Mouse (Mus musculus) lung, postnatal 14 days (tissue): ENCODE data around the gene Snrpc.

Source experiments
- DNase-seq: peaks from one replicate; pipeline ENCODE4 v3.0.0; 2021

Gene Snrpc

GRCm38 (mm10) chr17:27819971-27820567 lies 17.9 kb upstream of the Snrpc start:
- peak; percentile 59 for DNase-seq

- DNase-seq: peak; percentile 99
These were observed 17.2 kb upstream of the Snrpc start, which contains the start of gene D17Wsu92e for GRCm38 (mm10) chr17:27820568-27821406. TSS of gene D17Wsu92e (minus strand) at chr17:27820648.

DNA sequence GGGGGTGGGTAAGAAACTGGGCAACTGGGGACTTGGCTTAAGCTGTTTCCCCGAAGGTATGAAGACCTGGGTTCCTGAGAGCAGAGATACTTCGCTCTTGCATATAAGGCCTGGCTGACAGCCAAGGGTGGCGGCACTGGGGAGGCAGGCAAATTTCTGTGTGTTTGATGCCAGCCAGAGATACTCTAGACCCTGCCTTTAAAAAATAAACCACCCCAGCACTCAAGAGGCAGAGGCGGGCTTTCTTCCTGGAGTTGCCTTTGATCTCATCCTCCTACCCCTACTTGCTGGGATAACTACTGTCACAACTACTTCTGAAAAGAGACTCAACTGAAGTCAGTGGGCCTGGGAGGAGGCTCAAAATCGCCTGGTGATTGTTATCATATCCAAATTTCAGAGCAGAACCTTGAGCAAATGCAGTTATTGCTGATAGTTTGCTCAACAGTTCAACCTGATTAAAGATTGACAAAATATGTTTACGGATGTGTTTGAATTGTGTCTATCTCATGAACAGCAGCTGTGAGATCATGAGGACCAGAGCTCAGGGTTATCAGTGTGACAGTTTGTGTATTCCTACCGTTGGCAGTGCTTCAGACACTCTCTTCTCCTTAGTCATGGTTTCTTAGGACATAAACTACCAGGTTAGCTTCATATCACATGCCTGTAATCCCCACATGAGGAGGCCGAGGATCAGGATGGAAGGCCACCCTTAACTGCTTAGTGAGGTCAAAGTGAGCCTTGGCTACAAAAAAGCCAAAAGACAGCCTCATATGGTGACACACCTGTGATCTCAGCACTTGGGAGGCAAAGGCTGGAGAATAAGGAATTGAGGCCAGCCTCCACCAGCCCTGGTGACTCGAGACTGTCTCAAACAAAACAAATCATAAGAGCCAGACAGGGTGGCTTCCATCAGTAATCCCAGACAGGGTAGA lies 16.3 kb upstream of the Snrpc start:
- DNase-seq: peak; percentile 35

DNA sequence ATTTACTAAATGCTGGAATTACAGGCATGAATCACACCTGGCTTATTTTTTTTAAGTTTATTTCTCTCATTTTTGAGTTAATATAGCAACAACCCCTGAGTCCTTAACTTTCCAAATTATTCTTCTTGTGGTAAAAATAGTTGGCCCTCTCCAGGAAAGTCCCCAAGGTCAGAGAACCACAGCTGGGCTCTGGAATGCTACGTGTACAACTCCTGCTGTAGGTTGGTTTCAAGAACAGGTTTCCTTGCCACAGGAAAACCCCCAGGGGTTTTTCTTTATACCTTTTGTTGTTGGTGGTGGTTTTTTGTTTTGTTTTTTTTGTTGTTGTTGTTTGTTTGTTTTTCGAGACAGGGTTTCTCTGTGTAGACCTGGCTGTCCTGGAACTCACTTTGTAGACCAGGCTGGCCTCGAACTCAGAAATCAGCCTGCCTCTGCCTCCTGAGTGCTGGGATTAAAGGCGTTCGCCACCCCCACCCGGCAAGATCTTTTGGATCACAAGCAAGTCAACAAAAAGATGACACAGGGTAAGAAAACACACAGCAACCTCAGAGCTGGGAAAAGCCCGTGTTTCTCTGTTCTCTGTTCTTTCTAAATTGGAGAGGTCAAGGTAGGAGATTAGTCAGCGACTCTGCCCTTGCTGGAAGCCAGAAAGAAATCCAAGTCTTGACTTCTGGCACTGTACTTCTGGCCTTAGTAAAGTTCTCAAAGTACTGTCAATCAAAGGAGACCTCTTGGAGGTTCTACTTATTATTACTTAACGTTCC lies 14.6 kb upstream of the Snrpc start:
- DNase-seq: no peak

GRCm38 (mm10) chr17:27824941-27825340 lies 13.0 kb upstream of the Snrpc start:
- DNase-seq: no peak

GRCm38 (mm10) chr17:27825539-27825938 lies 12.4 kb upstream of the Snrpc start:
- DNase-seq: no peak

DNA sequence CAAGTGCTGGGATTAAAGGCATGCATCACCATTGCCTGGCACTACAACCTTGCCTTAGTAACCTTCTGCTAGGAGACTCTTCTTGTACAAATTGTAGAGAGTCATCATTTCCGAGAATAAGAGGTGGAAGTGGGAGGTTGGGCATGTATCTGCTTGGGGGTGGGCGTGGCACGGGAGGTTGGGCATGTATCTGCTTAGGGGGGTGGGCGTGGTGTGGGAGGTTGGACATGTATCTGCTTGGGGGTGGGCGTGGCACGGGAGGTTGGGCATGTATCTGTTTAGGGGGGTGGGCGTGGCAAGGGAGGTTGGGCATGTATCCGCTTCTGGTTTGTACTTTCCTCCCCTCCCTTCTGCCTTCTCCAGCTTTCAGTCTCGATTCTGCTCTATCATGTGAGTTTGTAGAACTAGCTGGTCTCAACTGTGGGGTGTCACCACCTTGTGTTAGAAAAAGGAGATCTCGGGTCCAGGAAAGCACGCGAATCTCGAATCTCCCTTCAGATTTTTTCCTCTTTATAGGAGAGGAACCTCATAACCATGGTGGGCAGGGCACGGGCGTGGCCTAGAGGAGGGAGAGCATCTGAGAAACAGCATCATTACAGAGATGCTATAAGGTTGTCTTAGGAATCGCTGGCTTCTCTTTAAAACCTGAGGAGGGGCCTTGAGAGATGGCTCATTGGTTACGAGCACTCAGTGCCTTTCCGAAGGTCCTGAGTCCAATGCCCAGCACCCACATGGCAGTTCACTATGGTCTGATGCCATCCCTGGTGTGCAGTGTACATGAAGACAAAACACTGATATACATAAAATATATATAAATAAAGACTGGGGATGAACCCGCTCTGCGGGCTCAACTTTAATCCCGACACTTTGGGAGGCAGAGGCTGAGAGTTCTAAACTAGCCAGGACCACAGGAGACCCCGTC lies 11.7 kb upstream of the Snrpc start:
- peak; percentile 77 for DNase-seq

DNA sequence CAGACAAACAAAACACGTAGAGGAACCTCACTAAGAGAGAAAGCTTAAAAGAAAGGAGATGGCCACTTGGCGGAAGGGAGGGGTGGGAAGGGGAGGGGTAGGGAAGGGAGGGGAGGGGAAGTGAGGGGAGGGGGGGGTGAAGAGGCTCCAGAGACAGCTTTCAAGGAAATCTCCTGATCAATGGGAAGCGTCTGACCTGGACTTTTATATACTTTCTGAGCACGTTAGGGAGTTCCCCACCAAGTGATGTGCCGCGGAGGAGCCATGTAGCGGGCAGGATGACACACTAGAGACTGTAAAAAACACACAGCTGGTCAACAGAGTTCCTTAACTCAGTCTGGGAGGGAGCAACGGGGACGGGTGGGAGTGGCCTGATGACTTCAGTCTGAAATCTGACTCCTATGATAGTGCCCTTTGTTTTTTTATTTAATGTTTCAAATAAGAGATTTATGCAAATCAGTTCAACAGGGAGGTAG lies 11.0 kb upstream of the Snrpc start:
- peak; percentile 43 for DNase-seq

GRCm38 (mm10) chr17:27827511-27827910 lies 10.4 kb upstream of the Snrpc start:
- DNase-seq: no peak

DNA sequence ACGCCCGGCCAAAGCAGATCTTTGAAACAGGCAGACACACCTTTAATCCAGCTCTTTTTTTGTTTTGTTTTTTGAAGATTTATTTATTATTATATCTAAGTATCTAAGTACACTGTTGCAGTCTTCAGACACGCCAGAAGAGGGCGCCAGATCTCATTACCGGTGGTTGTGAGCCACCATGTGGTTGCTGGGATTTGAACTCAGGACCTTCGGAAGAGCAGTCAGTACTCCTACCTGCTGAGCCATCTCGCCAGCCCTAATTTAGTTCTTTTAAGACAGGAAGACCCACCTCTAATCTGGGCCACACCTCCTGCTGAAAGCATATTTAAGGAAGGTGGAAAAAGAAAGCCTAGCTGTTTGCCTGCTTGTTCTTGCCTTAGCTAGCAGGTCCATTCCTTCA lies 7.5 kb upstream of the Snrpc start:
- DNase-seq: no peak

GRCm38 (mm10) chr17:27839469-27840252 lies 1.7 kb downstream of the Snrpc start:
- peak; percentile 94 for DNase-seq

GRCm38 (mm10) chr17:27848351-27848750 lies 10.4 kb downstream of the Snrpc start:
- DNase-seq: no peak

GRCm38 (mm10) chr17:27851076-27851475 lies 13.1 kb downstream of the Snrpc start:
- DNase-seq: no peak

DNA sequence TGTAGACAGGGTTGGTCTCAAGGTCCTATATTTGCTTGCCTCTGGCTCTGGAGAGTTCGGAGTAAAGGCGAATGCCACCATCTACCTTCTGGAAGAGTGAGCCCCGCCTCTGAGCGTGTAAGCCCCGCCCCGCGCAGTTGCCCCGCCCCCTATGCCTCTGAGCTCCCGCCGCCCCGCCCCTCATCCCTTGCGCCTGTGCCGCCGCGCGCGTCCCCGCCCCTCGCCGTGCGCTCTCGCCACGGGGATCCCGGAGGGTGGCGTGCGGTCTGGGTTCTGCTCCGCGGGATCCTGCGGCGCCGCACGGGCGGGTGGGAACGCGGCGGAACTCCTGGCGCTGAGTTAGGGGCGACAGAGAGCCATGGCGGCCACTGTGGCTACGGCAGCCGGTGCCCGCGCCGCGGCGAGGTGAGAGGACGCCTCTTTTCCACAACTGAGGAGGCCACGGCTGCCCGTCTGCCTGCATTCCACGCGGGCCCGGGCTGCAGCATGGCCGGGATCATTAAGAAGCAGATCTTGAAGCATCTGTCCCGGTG lies 18.4 kb downstream of the Snrpc start, which contains the start of gene Uhrf1bp1:
Uhrf1bp1 (plus strand) TSS at position 177 of the 533 bp plus-strand sequence.
- peak; percentile 86 for DNase-seq

- peak; percentile 53 for DNase-seq
These were observed 19.1 kb downstream of the Snrpc start for GRCm38 (mm10) chr17:27856798-27857648.

GRCm38 (mm10) chr17:27857649-27858475 lies 19.9 kb downstream of the Snrpc start:
- no peak for DNase-seq

DNA sequence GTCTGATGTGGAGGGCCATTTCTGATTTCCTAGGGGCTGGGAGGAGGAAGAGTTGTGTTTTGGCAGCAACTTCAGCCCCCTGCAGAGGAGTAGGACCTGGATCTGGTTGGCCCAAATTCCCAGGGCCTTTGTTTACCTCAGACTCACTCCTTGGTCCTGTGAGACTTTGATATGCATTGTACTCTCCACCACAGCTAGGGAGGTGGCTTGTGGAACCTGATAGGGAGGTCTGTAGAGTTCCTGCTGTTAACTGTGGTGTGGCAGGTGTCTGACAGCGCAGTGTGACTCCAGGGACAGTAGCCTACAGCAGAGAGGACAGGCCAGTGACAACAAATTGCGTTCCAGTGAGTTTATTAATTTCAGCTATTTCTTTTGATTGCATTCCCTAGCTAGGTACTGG lies 21.2 kb downstream of the Snrpc start:
- no peak for DNase-seq

- no peak for DNase-seq
These were observed 27.5 kb downstream of the Snrpc start for GRCm38 (mm10) chr17:27865461-27865860.
